Mouse (Mus musculus): ENCODE measurements at regions not wholly inside any gene's neighbourhood (a gene's known extent, or its start where the extent isn't known, plus 50 kb on each side); places are given as distances from the start of the nearest gene placed in this dataset.

GRCm38 (mm10) chr11:93808431-93808830 lies 77.1 kb downstream of the Utp18 start:
- no peak for DNase-seq (ENCODE audit: low spot score in 2 of 2)

- DNase-seq (ENCODE audit: low spot score in 2 of 2): no peak
Measured at GRCm38 (mm10) chr11:93807205-93807604, 78.4 kb downstream of the Utp18 start.

- DNase-seq (ENCODE audit: low spot score in 2 of 2): no peak
Measured at GRCm38 (mm10) chr11:93771143-93771940, 114.2 kb downstream of the Utp18 start.

GRCm38 (mm10) chr11:93765961-93766360 lies 119.6 kb downstream of the Utp18 start:
- DNase-seq (ENCODE audit: low spot score in 2 of 2): no peak

- DNase-seq (ENCODE audit: low spot score in 2 of 2): peak; percentile 77 to 79
Measured at GRCm38 (mm10) chr11:93762832-93763530, 122.6 kb downstream of the Utp18 start.

- no peak for DNase-seq (ENCODE audit: low spot score in 2 of 2)
Measured at GRCm38 (mm10) chr11:93757825-93758224, 127.7 kb downstream of the Utp18 start.

GRCm38 (mm10) chr11:93736618-93737017 lies 148.9 kb downstream of the Utp18 start:
- DNase-seq (ENCODE audit: low spot score in 2 of 2): no peak

- DNase-seq (ENCODE audit: low spot score in 2 of 2): no peak
Measured at GRCm38 (mm10) chr11:93733568-93734185, 151.9 kb downstream of the Utp18 start.

- DNase-seq (ENCODE audit: low spot score in 2 of 2): no peak
Measured at GRCm38 (mm10) chr11:93729119-93729518, 156.4 kb downstream of the Utp18 start.

GRCm38 (mm10) chr11:93725242-93725641 lies 160.3 kb downstream of the Utp18 start:
- no peak for DNase-seq (ENCODE audit: low spot score in 2 of 2)

GRCm38 (mm10) chr11:93719141-93719540 lies 166.4 kb downstream of the Utp18 start:
- no peak for DNase-seq (ENCODE audit: low spot score in 2 of 2)

- DNase-seq (ENCODE audit: low spot score in 2 of 2): no peak
Measured at GRCm38 (mm10) chr11:93709686-93710085, 175.9 kb downstream of the Utp18 start.

- DNase-seq (ENCODE audit: low spot score in 2 of 2): no peak
Measured at GRCm38 (mm10) chr11:93696982-93697541, 188.5 kb downstream of the Utp18 start.

- DNase-seq (ENCODE audit: low spot score in 2 of 2): no peak
Measured at GRCm38 (mm10) chr11:93696096-93696890, 189.3 kb downstream of the Utp18 start.

GRCm38 (mm10) chr11:93683691-93684090 lies 201.9 kb downstream of the Utp18 start:
- DNase-seq (ENCODE audit: low spot score in 2 of 2): no peak

- DNase-seq (ENCODE audit: low spot score in 2 of 2): no peak
Measured at GRCm38 (mm10) chr11:93676299-93676698, 209.3 kb downstream of the Utp18 start.

- DNase-seq (ENCODE audit: low spot score in 2 of 2): no peak
Measured at GRCm38 (mm10) chr11:93672025-93672424, 213.5 kb downstream of the Utp18 start.

GRCm38 (mm10) chr11:93661657-93662056 lies 223.9 kb downstream of the Utp18 start:
- no peak for DNase-seq (ENCODE audit: low spot score in 2 of 2)

- no peak for DNase-seq (ENCODE audit: low spot score in 2 of 2)
Measured at GRCm38 (mm10) chr11:93660379-93660778, 225.2 kb downstream of the Utp18 start.

- no peak for DNase-seq (ENCODE audit: low spot score in 2 of 2)
Measured at GRCm38 (mm10) chr11:93658719-93659118, 226.8 kb downstream of the Utp18 start.

GRCm38 (mm10) chr11:93655602-93656239 lies 229.8 kb downstream of the Utp18 start:
- no peak for DNase-seq (ENCODE audit: low spot score in 2 of 2)
